Mouse (Mus musculus) E14TG2a.4 (cell line): ENCODE measurements around the gene Cat.

ENCODE experiments used
- CTCF ChIP-seq: conservative IDR thresholded peaks from 2 replicates; pipeline ENCODE4 v1.5.1; 2014; ENCODE audit warnings: low read length
- NANOG ChIP-seq: IDR thresholded peaks from 2 replicates; pipeline ENCODE4 v1.6.1; 2014; ENCODE audit warnings: borderline replicate concordance, low read length, mixed read lengths
- POU5F1 ChIP-seq: IDR thresholded peaks from 2 replicates; pipeline ENCODE4 v1.6.1; 2014; ENCODE audit warnings: low read length, borderline replicate concordance

- TF ChIP-seq CTCF (no peak), NANOG (no peak), POU5F1 (no peak)
These were observed 54.2 kb downstream of the Cat start for GRCm38 (mm10) chr2:103430712-103431111.
